Mouse (Mus musculus) megakaryocyte, adult 5-6 weeks (primary cell): Measurements from ENCODE around the gene Myt1l. TPM values are rescaled to one million over a fixed set of nuclear protein-coding genes. Genes with fewer than 3 reads are reported as not detected.

Source experiments
- ATAC-seq: 2 replicates; pipeline ENCODE4 v1.8.0; 2016; ENCODE audit warnings: mild to moderate bottlenecking, inconsistent platforms; ENCODE audit not compliant: poor library complexity, severe bottlenecking
- total RNA-seq, 2 experiments: library from RNA; stranded (forward) in 1 of 2; stranded (reverse) in 1 of 2; fragments of 153-499, 151-499 nt in 1 of 2; fragments of 221-1000, 200-1000 nt in 1 of 2; gene quantifications; 2 replicates each; pipeline versions ENCODE4 v1.2.3 to v1.2.4; 2015 to 2017

Myt1l gene
- total RNA-seq (2015) (not detected in 2 replicates), total RNA-seq (2017) (not detected in 2 replicates)

DNA sequence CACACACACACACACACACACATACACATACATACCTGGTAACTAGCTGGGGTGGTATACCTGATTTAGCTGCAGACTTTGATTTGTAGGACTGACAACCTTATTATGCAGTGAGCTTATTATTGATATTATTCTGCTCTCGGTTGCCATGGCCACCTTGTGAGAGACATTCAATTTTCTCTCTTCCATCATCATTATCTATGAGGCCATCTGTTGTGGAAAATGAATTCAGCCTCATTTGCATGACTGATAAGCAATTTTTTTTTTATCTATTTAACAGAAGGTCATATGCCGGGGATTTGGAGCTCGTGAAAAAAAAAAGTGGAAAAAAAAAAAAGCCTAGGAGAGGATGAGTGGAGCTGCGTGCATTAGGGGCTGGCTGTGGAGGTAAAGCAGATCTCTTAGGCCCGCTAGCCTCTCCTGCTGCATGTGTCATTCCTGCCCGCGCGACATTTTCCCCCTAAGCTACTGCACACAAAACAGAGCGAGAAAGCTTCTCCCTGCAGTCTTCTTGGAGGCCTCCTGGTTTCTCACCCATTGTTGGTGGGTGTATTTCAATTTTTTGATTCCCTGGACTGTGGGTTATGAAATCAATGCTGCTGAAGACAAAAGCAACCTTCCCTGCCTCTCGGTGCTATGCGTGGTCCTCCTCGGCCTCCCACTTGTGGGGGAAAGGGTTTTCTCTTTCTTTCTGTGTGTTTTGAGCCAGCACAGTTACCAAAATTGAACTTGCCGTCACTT is at the start of gene Myt1l:
TSS of gene Myt1l (plus strand) at position 354 of the 741 bp plus-strand sequence.
- no peak for ATAC-seq

DNA sequence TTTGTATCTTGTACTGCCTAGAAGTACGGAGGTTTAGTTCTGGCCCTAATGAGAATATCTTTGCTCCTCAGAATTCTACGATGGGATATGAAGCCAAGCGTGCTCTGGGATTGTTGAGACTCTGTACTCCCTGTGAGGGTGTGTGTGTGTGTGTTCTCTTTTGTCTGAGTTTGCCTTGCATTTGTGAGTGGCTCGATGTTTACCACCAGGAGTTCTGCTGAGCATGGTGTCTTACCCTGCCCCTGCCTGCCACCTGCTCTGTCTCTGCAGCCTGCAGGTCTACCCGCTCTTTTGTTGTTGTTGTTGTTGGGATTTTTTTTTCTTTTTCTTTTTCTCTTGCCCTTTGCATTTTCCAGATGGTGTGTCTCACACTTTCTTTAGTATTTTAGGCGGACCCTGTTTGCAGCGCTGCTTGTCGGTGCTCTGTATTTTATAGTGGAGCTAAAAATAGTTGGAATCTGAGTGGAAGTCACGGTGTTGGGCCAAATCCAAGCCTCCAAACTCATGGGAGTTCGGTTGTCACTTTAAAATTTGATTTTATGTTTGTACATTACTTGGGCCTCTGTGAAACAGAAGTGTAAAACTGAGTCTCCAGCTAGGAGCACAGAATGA is 41.7 kb upstream of the Myt1l start:
- no peak for ATAC-seq

DNA sequence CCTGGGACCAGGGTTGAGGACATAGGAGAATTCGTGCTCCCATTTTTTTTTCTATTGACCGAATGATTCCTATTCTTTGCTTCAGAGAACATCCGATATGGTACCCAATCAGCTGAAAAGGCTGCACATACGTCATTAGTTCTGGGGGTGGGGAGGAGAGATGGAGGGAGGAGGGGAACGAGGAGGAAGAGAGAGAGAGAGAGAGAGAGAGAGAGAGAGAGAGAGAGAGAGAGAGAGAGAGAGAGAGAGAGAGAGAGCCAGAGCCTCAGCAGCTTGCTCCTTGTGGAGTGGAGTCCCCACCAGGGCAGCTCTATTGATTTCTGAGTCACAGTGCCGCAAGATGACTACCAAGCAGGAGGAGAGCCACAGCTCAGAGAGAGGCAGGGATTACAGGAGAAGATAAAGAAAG is 1.9 kb upstream of the Myt1l start:
- ATAC-seq = no peak

DNA sequence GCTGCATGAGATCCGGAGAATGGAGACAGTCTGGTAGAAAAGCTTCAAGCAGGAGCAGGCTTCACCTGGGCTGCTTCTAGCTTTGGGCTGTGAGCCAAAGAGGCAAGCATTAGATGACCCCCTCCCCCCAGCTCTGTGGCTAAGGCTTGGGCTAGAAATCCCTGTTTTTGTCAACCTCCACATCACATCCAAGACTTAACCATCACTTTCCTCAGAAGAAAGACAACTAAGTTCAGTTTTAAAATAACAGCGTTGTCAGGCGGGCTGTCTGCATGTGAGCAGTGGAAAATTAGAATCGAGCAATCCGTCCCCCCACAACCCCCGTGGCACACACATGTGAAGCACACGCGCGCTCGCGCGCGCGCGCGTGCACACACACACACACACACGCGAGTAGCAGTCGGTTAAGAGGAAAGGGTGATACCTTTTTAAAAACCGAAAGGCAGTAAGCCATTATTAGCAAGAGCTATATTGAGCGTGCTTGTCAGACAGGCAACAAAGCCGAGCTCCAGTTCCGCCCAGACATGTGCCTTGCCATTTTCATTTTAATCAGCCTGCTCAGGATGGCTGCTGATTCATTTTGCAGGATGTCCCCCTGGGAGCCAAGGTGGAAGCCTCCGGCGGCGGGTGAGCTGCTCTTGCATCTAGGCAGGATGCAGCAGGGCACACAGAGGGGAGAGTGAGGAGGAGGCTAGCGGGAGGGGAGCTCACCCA is 979 bp upstream of the Myt1l start:
- no peak for ATAC-seq

DNA sequence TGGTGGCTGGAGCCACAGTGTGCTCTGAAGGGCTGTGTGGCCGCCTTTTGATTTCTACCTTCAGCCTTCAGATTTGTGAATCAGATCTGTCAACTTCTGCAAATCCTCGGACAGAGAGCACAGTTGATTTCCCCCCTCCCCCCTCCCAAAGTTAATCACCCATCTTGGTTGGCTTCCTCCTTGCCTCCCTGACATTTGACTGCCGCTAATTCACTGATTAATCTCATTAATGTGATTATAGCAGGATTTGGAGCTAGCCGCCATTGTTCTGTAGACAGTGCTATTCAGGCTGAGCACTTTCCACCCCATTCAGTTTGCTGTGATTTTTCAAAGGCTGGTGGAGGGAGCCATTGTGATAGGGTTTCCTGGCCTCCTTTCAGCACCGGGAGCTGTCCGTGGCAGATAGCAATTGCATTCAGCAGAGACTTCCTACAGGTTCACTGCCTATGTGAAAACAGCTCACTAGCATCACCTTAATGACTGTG is 2.1 kb downstream of the Myt1l start:
- ATAC-seq = no peak

DNA sequence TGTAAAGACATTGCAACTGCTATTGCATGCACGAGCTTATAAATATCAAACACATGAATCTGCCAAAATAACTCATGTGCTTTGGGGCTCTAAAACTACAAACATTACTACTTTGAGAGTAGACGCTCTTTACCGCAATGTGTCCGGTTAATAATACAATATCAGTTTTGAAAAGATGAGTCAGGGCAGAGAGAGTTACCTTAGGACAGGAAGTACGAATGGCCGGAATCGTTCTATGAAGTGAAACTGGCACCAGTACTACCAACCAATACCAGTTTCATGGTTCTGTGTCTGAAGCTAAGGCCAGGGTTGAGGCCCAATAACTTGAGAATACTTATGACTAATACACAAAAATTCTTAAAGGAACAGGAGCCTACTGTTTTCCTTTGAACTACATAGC is 2.6 kb downstream of the Myt1l start:
- ATAC-seq = no peak

DNA sequence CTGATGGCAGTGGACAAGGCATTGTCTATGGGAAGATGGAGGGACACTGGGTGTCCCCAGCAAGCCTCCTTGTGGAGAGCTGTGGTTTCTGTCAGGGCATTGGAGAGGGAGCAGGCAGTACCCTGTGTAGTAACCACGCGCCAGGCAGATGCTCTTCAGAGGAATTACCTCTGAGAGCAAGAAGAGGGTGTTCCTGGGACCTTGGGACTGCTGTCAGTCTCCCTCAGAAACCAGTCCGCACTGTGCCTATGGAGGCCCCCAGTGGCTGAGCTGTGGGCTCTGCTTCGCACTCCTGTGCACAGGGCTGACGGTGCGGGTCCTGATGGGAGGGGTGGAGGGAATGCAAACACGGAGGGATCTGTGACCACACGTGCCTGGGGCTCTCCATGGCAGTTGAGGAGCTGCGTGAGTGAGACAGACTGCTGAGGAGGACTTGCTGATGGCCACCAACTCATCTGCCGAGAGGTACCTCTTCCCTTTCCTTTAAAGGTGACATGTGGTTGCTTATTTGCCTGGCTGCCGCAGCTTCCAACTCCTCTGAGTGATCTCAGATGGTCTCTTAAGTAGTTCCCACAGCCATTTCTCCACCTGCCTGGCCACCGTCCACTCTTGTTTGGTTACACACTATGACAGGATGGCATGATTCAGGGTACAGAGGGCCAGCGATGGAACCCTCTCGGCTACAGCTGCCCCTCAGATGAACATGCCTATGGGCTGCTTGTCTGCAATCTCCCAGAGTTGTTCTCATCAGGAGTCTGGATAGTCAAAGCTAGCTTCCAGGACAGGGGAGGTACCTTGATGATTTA is 5.1 kb downstream of the Myt1l start:
- no peak for ATAC-seq

DNA sequence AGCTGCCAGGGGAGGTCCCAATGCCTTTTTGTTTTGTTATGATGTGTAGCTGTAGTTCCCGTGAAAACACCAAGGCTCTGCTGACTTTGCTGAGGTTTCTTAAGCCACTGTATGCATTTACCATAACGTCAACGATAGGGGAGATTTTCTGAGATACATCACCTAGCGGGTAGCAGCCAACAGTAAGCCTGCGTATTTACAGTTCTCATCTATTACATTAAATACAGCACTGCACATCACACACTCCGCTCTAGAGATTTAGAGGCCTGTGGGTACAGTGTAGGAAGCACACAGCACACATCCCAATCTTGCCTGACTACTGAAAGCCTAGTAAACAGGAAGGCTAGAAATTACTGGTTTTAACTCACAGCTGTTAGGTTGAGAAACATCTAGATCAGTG is 6.1 kb downstream of the Myt1l start:
- ATAC-seq = no peak

DNA sequence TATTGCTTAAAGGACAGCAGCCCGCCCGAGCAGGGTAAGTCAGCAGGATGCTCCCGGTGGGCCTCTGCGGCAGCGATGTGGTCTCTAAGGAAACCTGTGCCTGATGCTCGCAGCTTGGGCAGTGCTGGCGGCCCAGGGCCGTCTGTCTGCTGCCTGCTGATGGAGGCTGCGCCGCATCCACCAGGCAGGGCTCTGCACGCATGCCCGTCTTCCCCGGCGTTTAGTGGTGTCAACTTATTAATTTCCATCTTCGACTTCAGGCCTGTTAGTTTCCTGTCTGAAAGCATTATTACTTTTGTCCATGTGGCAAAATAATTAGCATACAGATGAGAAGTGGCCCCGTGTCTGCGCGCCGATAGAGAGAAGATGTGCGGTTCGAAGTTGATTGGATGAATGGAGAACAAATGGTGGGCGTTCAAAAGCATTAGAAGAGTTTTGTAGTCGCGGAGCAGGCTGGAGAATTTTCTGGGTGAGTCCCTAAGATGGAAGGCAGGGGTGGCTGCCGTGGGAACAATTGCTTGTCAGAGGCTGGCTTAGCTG is 6.6 kb downstream of the Myt1l start:
- no peak for ATAC-seq

DNA sequence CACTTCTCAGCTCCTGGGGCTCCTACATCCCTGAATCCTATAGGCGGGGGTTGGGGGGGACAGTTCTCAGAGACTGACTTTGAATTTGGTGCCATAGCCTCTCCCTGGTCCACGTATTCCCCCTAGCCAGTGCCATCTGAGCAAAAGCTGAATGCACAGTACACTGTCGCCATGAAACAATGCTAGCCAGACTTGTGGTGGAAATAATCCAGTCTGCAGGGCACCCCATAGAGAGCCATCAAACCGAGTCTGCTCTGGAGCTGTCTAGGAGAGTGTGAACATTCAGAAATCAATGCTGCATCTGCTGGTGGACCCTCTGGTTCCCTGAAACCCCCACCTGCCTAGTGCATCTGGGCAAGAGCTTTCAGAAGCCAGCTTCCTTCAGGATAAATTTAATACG is 9.7 kb downstream of the Myt1l start:
- no peak for ATAC-seq

DNA sequence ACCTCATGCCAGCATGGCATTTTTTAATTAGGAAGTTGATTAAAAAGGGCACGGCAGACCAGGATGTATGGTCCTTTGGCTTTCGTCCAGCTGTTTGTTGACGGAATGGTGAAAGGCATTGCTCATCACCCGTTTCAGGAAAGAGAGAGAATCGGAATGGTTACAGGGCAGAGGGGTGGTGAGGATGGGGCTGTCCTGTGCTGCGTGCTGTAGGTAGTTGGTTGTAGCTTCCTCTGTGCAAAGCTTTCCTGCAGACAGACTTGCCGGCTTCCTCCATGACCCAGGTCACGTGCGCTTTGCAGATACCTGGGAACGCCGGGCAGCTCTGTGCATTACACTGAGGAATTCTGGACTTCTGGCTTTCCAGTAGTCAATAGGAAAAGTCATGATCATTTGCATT is 10.3 kb downstream of the Myt1l start:
- ATAC-seq = no peak

DNA sequence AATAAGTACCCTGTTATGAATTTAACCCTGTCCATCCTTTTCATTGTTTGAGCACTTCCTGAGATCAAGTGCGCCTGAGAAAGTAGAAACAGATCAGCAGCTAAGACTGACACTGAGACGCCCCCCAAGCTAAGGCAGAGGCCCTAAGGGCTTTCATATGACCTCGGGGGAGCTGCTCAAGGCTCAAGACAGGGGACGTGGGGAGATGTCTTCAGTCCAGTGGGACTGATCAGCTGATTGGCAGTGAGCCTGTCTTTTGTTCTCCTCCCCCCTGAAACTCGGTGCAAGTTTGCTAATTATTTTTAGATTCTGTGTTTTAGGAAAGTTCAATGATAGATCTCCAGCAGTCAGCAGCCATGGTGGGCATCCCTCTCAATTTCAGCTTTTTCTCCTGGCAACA is 10.9 kb downstream of the Myt1l start:
- no peak for ATAC-seq

DNA sequence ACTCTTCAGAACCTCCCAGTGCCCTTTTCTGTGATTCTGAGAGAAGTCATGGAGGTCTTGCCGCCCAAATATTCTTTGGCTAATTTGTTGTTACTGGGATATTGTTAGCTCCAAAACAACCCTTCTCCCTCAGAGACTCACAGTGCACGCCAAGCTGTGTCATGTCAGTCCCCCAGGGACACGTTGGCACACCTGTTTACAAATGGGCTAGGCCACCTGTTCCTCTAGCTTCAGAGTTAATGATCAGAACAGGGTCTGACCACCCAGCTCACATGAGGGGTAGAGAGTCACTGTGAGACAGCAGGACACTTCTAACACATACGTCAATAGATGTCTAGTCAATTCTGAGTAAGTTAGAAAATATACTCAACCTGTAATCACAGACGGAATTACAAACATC is 12.6 kb downstream of the Myt1l start:
- ATAC-seq = no peak

DNA sequence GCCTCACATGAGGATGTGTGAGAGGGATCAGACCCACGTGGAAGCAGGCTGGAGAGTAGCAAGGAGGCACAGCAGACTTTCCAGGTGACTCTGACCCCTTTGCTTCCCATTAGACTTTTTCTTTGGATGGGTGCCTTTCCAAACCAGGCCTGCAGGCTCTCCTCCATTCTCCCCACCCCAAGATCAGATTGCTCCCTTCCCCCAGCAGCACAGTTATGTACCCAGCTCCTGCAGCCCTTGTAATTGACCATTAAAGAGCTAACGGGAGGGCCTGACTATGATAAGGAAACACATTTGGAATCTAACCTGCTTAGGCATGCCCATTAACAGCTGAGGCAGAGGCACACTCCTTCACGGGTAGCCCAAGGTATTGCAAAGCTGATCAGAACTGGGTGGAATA is 17.9 kb downstream of the Myt1l start:
- ATAC-seq = no peak

DNA sequence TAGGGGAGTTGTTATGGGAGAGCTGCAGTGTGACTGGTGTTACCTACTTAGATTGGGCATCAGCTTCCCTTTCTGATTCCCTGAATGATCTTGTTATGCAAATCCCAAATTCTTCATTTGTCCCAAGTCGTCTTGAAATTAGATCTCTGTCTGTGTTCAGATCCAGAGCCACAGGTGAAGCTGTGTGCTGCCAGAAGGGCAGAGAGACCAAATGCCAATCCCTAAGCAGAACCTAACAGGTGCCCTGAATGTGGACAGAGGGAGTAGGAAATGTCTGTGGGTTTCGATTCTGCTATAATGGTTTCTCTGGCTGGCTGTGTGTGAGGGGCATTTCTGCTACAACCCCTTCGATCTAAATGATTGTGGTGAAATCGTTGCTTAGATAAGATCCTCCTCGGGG is 18.9 kb downstream of the Myt1l start:
- no peak for ATAC-seq

DNA sequence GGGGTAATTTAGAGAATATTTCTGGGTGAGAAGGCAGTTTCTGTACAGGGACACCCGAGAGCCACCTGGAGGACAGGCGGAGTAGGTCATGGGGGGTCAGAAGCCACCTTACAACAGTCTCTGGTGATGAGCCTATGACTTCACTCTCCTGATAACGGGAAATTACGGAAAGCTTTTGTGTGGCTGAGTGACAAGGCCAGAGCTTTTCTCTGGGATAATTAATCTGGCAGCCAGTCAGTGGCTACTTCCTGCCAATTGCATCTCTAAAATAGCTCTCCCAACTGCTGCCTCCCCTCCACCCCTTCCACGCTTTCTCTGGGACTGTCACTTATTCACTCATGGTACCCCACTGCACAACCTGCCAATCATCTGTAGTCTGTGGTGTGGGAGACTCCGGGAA is 19.6 kb downstream of the Myt1l start:
- ATAC-seq = no peak

DNA sequence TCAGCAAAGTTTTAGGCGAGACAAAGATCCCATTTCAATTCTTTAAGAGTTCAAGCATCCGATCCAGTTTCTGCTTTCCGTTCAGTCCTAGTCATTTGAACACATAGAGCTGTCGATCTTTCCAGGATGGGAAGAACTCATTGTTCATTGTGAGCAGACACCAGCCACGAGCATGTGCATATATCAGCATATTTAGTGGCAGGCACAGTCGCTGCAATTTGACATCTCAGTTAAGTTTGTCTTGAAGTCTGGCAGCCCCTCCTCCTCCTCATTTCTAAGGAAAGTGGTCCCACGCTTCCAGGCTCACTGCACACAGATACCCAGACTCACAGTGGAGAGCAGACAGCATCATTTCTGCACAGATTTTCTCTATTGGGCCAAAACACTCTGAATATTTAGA is 25.0 kb downstream of the Myt1l start:
- ATAC-seq = no peak

DNA sequence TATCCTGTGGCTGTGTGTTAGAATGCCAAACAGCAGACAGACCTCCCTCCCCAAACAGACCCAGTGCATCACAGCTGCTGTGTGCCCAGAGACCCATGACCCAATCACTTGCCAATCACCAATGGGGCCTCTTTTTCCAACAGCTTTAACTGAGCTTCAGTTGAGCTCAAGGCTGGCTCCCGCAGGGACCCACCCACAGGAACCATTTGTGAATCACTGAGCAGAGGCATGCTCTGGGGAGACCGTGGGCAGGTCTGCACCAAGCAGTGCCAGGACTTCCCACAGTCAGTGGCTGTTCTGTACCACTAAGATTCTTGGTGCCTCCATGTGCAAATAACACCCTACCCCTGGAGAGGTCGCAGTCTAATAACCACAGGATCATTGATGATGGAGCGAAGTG is 27.5 kb downstream of the Myt1l start:
- ATAC-seq = no peak

DNA sequence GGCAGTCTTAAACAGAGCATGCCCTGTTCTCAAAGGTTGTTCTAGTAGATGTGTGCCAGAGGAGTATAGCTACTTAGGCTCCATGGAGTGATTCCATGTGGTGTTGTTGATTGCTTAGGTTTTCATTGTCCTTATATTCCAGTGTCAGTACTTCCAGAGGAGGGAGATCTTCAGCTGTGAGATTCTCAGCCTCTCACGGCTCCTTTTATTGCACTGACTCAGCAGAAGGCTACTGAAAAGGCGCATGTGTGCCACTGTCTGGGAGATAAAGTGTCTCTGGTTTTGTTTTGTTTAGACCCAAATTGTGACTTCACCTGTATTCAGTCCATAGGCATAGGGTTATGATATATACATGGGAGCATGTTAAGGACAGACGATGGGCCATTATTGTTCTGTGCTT is 28.2 kb downstream of the Myt1l start:
- ATAC-seq = no peak

DNA sequence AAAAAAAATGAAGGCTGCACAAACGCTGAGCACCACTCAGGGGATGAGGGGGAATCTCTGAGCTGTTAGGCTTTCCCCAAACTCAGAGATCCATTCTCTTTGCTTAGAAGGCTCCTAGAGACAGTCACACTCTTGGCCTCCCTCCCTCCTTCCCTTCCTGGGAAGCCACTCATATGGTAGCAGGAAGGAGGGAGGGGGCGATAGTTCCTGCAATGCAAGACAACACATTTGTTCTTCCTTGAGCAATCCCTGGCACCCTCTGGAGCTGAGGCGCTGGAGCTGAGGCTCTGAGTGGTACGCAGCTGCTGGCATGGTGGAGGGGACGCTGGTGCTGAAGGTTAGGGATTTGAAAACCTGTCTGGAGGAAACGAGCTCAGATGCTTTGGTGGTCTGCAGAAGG is 28.7 kb downstream of the Myt1l start:
- ATAC-seq = no peak

DNA sequence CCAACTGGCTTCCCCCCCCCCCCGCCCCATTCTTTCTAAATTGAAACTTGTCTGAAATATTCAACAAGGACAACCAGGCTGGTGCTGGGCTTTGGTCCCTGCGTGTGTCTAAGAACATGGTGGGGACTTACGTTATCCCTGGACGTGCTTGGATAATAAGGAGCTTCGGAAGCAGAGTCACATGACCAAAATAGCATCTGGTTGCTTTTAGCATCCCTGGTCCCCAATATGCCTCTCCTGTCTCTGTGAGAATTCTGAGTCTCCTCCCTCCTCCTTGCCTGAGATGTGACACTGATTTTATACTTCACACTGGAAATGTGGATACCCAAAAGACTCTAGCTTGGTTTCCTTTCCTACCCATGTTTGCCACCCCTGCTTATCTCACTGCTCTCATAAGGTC is 31.6 kb downstream of the Myt1l start:
- no peak for ATAC-seq
